Mouse (Mus musculus): ENCODE data around the gene Cadm4.

The Cadm4 gene

GRCm38 (mm10) chr7:24481474-24482207 is at the start of gene Cadm4:
Gene Cadm4, plus strand, starts transcription at chr7:24482023.
- H3K4me3 ChIP-seq (replicated peaks; ENCODE audit: low read length) = peak within 1 kb of the TSS; percentile 88
- peaks cover 6% of the 10 kb centered on the region for H3K9me3 ChIP-seq (ENCODE audit: low read length)
- H3K36me3 ChIP-seq (ENCODE audit: insufficient read depth, low read length) = no peaks in the 10 kb centered on the region
- TF ChIP-seq NANOG (IDR thresholded peaks at IDR 0.05; ENCODE audit: borderline replicate concordance, low read length) = no peak
- no peak for TF ChIP-seq POU5F1 (IDR thresholded peaks at IDR 0.05; ENCODE audit: borderline replicate concordance, low read length)
- no peak for TF ChIP-seq CTCF (conservative IDR thresholded peaks at IDR 0.05; ENCODE audit: low read length)
- H3K4me1 ChIP-seq (replicated peaks; ENCODE audit: low read depth, low read length) = peaks cover 50% of the 10 kb centered on the region
- peaks cover 86% of the 10 kb centered on the region for H3K27me3 ChIP-seq (ENCODE audit: insufficient read depth, low read length)

GRCm38 (mm10) chr7:24435305-24435704 is 46.5 kb upstream of the Cadm4 start:
- Histone ChIP-seq H3K4me1 (replicated peaks; ENCODE audit: low read depth, low read length) (peaks cover 17% of the 10 kb centered on the region), H3K9me3 (ENCODE audit: low read length) (no peaks in the 10 kb centered on the region), H3K36me3 (ENCODE audit: insufficient read depth, low read length) (no peaks in the 10 kb centered on the region), H3K27me3 (ENCODE audit: insufficient read depth, low read length) (peaks cover 64% of the 10 kb centered on the region), H3K4me3 (replicated peaks; ENCODE audit: low read length) (no peak overlapping the region)
- TF ChIP-seq POU5F1 (IDR thresholded peaks at IDR 0.05; ENCODE audit: borderline replicate concordance, low read length) (no peak), CTCF (conservative IDR thresholded peaks at IDR 0.05; ENCODE audit: low read length) (no peak), NANOG (IDR thresholded peaks at IDR 0.05; ENCODE audit: borderline replicate concordance, low read length) (no peak)

- no peak for TF ChIP-seq NANOG (IDR thresholded peaks at IDR 0.05; ENCODE audit: borderline replicate concordance, low read length)
- TF ChIP-seq POU5F1 (IDR thresholded peaks at IDR 0.05; ENCODE audit: borderline replicate concordance, low read length) = no peak
- no peak for TF ChIP-seq CTCF (conservative IDR thresholded peaks at IDR 0.05; ENCODE audit: low read length)
- Histone ChIP-seq H3K36me3 (ENCODE audit: insufficient read depth, low read length) (no peaks in the 10 kb centered on the region), H3K4me3 (replicated peaks; ENCODE audit: low read length) (no peak overlapping the region), H3K4me1 (replicated peaks; ENCODE audit: low read depth, low read length) (peaks cover 10% of the 10 kb centered on the region), H3K9me3 (ENCODE audit: low read length) (no peaks in the 10 kb centered on the region), H3K27me3 (ENCODE audit: insufficient read depth, low read length) (peaks cover 38% of the 10 kb centered on the region)
Observed at GRCm38 (mm10) chr7:24437981-24438380, 43.8 kb upstream of the Cadm4 start.

GRCm38 (mm10) chr7:24439191-24439590 is 42.6 kb upstream of the Cadm4 start:
- Histone ChIP-seq H3K27me3 (ENCODE audit: insufficient read depth, low read length) (peaks cover 26% of the 10 kb centered on the region), H3K4me3 (replicated peaks; ENCODE audit: low read length) (no peak overlapping the region), H3K36me3 (ENCODE audit: insufficient read depth, low read length) (no peaks in the 10 kb centered on the region), H3K9me3 (ENCODE audit: low read length) (no peaks in the 10 kb centered on the region), H3K4me1 (replicated peaks; ENCODE audit: low read depth, low read length) (peaks cover 10% of the 10 kb centered on the region)
- TF ChIP-seq NANOG (IDR thresholded peaks at IDR 0.05; ENCODE audit: borderline replicate concordance, low read length) (no peak), POU5F1 (IDR thresholded peaks at IDR 0.05; ENCODE audit: borderline replicate concordance, low read length) (no peak), CTCF (conservative IDR thresholded peaks at IDR 0.05; ENCODE audit: low read length) (no peak)

- no peaks in the 10 kb centered on the region for H3K36me3 ChIP-seq (ENCODE audit: insufficient read depth, low read length)
- peaks cover 10% of the 10 kb centered on the region for H3K4me1 ChIP-seq (replicated peaks; ENCODE audit: low read depth, low read length)
- no peaks in the 10 kb centered on the region for H3K9me3 ChIP-seq (ENCODE audit: low read length)
- TF ChIP-seq NANOG (IDR thresholded peaks at IDR 0.05; ENCODE audit: borderline replicate concordance, low read length) (no peak), CTCF (conservative IDR thresholded peaks at IDR 0.05; ENCODE audit: low read length) (no peak), POU5F1 (IDR thresholded peaks at IDR 0.05; ENCODE audit: borderline replicate concordance, low read length) (no peak)
- H3K27me3 ChIP-seq (ENCODE audit: insufficient read depth, low read length) = peaks cover 19% of the 10 kb centered on the region
- no peak overlapping the region for H3K4me3 ChIP-seq (replicated peaks; ENCODE audit: low read length)
Observed at GRCm38 (mm10) chr7:24439891-24440290, 41.9 kb upstream of the Cadm4 start.

GRCm38 (mm10) chr7:24441785-24442184 is 40.0 kb upstream of the Cadm4 start:
- peaks cover 15% of the 10 kb centered on the region for H3K4me1 ChIP-seq (replicated peaks; ENCODE audit: low read depth, low read length)
- H3K27me3 ChIP-seq (ENCODE audit: insufficient read depth, low read length) = peaks cover 22% of the 10 kb centered on the region
- no peaks in the 10 kb centered on the region for H3K36me3 ChIP-seq (ENCODE audit: insufficient read depth, low read length)
- peaks cover 7% of the 10 kb centered on the region; the same call in 1 of the 2 replicates for H3K9me3 ChIP-seq (ENCODE audit: low read length)
- no peak overlapping the region for H3K4me3 ChIP-seq (replicated peaks; ENCODE audit: low read length)
- no peak for TF ChIP-seq POU5F1 (IDR thresholded peaks at IDR 0.05; ENCODE audit: borderline replicate concordance, low read length)
- TF ChIP-seq CTCF (conservative IDR thresholded peaks at IDR 0.05; ENCODE audit: low read length) = peak; percentile 85

GRCm38 (mm10) chr7:24442313-24442712 is 39.5 kb upstream of the Cadm4 start:
- H3K4me1 ChIP-seq (replicated peaks; ENCODE audit: low read depth, low read length) = peaks cover 15% of the 10 kb centered on the region
- H3K36me3 ChIP-seq (ENCODE audit: insufficient read depth, low read length) = no peaks in the 10 kb centered on the region
- TF ChIP-seq POU5F1 (IDR thresholded peaks at IDR 0.05; ENCODE audit: borderline replicate concordance, low read length) (no peak), CTCF (conservative IDR thresholded peaks at IDR 0.05; ENCODE audit: low read length) (no peak), NANOG (IDR thresholded peaks at IDR 0.05; ENCODE audit: borderline replicate concordance, low read length) (no peak)
- peaks cover 25% of the 10 kb centered on the region for H3K27me3 ChIP-seq (ENCODE audit: insufficient read depth, low read length)
- peaks cover 9% of the 10 kb centered on the region; the same call in 1 of the 2 replicates for H3K9me3 ChIP-seq (ENCODE audit: low read length)
- no peak overlapping the region for H3K4me3 ChIP-seq (replicated peaks; ENCODE audit: low read length)

GRCm38 (mm10) chr7:24445266-24445926 is 36.4 kb upstream of the Cadm4 start:
- Histone ChIP-seq H3K9me3 (ENCODE audit: low read length) (peaks cover 11% of the 10 kb centered on the region; the same call in 1 of the 2 replicates), H3K4me1 (replicated peaks; ENCODE audit: low read depth, low read length) (peaks cover 34% of the 10 kb centered on the region), H3K36me3 (ENCODE audit: insufficient read depth, low read length) (no peaks in the 10 kb centered on the region), H3K27me3 (ENCODE audit: insufficient read depth, low read length) (peaks cover 22% of the 10 kb centered on the region), H3K4me3 (replicated peaks; ENCODE audit: low read length) (no peak overlapping the region)
- TF ChIP-seq POU5F1 (IDR thresholded peaks at IDR 0.05; ENCODE audit: borderline replicate concordance, low read length) (no peak), NANOG (IDR thresholded peaks at IDR 0.05; ENCODE audit: borderline replicate concordance, low read length) (no peak), CTCF (conservative IDR thresholded peaks at IDR 0.05; ENCODE audit: low read length) (no peak)

Measured in E14TG2a.4 (cell line).